Mouse (Mus musculus) liver, postnatal 0 days (tissue): ENCODE measurements at regions not wholly inside any gene's neighbourhood (a gene's known extent, or its start where the extent isn't known, plus 50 kb on each side); places are given as distances from the start of the nearest gene placed in this dataset.
"Not testable (repeated sequence)": the region's sequence is repeated elsewhere in the genome, so short reads cannot be mapped to it uniquely, and the experiment has no call there.

Experiments used
- CTCF ChIP-seq: sonication (generic); IDR thresholded peaks from 2 replicates; pipeline ENCODE4 v1.5.1; 2016; ENCODE audit warnings: antibody characterized with exemption, low read depth
- EP300 ChIP-seq: IDR thresholded peaks from 2 replicates; pipeline ENCODE4 v1.6.1; 2016; ENCODE audit warnings: antibody characterized with exemption, low read depth, mild to moderate bottlenecking

- not testable (repeated sequence) for TF ChIP-seq CTCF, EP300
Observed at GRCm38 (mm10) chr19:35258634-35259033, 336.5 kb downstream of the Kif20b start.
